Mouse (Mus musculus): Measurements from ENCODE around the gene Plce1. TPM values are rescaled to one million over a fixed set of nuclear protein-coding genes. Genes with fewer than 3 reads are reported as not detected.
"Not testable (repeated sequence)": the region's sequence is repeated elsewhere in the genome, so short reads cannot be mapped to it uniquely, and the experiment has no call there.

Gene Plce1
- total RNA-seq, 2 experiments from 2014 or later: not detected

DNA sequence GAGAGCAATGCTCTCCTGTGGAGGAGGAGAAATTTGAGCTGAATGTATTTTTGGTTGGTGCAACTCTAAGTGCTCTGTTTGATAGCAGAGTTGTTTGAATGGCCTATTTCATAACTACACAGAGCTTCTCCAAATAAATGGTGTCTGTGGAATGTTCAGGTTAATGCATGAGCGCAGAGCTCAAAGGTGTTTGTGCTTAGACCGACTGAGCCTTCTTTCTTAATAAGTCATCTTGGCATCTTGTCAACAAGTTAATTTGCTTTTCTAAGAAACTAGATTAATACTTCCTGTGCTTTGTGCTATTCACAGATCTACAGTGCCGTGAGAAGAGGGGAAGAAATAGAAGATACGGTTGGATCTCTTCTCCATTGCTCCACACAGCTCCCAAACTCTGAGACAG, 139.2 kb downstream of the Plce1 start:
- ATAC-seq (replicated peaks; ENCODE audit: low FRiP score, low TSS enrichment, poor library complexity, severe bottlenecking): no peak

DNA sequence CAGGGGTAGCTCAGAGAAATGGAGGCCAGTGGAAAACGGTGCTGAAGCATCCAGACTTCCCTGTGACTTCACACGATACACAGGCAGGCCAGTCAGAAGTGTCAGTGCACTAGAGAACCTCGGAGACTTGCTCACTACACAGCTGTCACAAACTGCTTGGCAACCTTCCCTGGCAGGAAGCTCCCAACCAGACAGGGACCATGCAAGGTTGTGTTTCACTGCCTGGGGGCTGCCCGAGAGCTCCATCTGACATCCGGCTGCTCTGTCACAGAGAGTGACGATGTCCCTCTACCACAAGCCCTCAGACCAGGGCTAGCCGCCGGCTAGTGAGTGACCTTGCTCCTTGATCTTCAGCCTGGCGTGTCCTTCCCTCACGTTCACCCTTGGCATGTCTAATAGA, 140.6 kb downstream of the Plce1 start:
- no peak for ATAC-seq (replicated peaks; ENCODE audit: low FRiP score, low TSS enrichment, poor library complexity, severe bottlenecking)

DNA sequence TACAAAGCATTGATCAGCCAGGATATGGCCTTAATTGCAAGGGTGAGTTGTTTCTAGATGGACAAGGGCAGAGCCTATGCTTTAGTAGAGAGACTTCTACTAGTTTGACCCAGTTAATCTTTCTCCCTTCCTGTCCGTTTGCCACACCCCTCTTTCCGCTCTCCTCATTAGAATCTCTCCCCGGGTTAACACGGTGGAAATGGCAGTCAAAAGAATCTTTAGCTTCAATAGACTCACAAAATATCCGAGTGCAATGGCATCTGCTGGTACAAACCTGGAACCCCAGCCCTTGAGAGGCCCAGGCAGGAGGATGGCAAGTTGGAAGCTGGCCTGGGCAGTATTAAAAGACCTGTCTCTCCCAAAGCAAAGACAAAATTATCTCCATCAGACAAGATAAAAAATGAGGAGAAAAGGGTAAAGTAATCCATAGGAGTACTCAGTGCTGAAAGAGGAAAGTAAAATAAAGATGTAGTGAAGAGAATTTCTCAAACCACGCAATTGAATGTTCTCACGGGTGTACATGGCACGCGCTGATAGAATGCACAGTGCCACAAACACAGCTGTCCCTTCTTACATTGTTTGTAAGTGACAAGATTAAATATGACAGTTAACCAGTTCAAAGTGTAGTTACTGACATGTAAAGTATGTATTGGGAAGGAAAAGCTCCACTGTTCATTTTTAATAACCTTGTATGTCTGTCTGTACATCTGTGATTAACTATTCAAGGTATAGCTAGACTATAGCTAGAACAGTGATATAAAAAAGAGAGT, 145.5 kb downstream of the Plce1 start:
- ATAC-seq (replicated peaks; ENCODE audit: low FRiP score, low TSS enrichment, poor library complexity, severe bottlenecking): no peak

DNA sequence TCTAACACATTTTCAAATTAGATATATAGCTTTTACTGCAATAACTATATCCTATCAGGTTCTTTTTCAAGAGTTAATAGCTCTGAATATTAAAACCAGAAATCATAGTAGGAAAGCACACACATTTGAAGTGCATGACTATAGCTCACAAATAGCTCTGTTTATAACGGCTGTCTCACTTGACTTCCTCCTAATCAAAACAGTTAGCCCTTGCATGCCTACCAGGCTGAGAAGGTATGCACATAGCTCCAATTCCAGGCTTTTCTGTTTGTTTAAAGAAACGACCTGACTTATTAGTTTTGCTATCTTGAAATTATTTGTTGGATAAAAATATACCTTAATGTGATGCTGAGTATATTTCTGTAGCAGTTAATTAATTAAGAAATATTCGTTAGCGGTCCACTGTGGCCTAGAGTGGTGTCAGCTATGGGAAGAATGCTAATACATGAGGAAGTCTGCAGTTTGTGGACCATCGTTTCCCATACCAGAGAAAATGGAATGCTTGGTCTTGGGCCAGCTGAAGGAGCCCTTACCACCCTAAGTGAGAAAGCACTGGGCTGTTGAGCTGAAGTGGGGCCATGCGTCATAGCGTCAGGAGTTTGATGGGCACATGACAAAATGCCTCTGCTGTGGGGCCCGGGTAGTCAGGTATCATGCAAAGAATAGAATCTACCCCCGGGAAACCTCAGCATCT, 146.3 kb downstream of the Plce1 start:
- no peak for ATAC-seq (replicated peaks; ENCODE audit: low FRiP score, low TSS enrichment, poor library complexity, severe bottlenecking)

DNA sequence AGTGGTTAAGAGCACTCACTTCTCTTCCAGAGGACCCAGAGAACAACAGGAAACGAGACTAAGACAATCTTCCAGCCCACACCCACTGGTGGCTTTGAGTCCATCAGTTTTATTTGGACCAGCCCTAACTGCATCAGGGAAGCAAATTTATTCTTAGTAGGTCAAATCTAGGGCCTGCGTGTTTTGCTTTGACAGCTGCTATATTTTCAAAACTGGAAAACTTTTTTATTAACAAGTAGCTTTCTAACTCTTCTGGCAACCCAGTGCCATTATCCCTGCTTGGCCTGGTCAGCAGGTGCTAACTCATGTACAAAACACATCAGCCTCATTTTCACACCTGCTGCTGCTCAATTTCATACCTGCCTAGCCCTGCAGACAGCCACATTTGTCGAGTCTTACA, 151.3 kb downstream of the Plce1 start:
- ATAC-seq (replicated peaks; ENCODE audit: low FRiP score, low TSS enrichment, poor library complexity, severe bottlenecking): no peak

DNA sequence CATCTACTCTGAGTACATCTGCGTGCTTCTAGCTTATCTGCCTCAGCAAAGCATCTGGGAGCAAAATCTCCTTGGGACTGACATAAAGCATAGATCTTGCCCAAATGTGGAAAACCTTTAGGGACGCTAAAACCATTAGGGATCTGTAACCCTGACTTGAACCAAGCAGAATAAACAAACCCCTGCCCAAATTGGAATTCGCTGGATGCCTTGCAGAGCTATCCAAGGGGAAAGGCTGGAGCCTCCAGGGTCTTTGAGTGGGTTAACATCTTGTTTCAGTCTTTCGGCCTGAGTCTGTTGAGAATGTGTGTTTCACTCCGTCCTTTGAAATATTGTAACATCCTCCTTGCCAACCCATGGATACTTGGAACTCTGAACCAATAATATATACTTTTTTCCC, 152.4 kb downstream of the Plce1 start:
- ATAC-seq (replicated peaks; ENCODE audit: low FRiP score, low TSS enrichment, poor library complexity, severe bottlenecking): no peak

DNA sequence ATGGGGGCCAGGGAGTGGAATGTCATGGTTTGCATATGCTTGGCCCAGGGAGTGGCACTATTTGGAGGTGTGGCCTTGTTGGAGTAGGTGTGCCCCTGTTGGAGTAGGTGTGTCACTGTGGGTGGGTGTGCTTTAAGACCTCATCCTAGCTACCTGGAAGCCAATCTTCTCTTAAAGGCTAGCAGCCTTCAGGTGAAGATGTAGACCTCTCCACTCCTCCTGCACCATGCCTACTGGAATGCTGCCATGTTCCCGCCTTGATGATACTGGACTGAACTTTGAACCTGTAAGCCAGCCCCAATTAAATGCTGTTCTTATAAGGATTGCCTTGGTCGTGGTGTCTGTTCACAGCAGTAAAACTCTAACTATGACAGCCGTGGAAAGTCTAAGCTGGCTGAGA, 158.1 kb downstream of the Plce1 start:
- no peak for ATAC-seq (replicated peaks; ENCODE audit: low FRiP score, low TSS enrichment, poor library complexity, severe bottlenecking)

DNA sequence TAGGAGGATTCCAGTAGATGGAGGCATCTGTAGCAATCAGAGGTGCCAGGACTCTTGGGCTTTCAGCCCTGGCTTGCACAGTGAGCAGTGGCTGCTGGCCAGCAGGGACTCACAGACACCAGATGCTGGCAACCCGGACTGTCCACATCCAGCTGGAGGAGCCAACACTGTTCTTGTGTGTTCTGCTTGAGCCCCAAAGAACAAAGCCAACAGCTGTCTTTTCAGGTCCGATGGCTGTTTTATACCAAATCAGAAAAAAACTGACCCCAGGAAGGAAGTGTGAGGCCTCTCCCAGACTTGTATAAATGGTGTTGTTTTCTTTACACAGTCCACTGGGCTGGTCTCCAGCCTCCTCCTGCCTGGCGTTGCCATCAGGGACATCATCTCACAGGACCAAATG, 158.9 kb downstream of the Plce1 start:
- ATAC-seq (replicated peaks; ENCODE audit: low FRiP score, low TSS enrichment, poor library complexity, severe bottlenecking): no peak

DNA sequence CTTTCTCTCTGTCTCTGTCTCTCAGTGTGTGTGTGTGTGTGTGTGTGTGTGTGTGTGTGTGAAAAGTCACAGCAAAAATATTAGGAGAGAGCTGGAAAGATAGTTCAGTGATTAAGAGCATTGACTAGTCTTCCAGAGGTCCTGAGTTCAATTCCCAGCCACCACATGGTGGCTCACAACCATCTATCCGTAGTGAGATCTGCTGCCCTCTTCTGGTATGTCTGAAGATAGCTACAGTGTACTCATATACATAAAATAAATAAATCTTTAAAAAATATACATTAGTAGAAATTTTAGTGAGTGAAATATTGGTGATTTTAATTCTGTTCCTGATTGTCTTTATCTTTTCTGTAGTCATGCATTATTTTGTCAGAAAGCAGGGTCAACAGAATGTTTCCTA, 161.6 kb downstream of the Plce1 start:
- ATAC-seq (replicated peaks; ENCODE audit: low FRiP score, low TSS enrichment, poor library complexity, severe bottlenecking): not testable (repeated sequence)

DNA sequence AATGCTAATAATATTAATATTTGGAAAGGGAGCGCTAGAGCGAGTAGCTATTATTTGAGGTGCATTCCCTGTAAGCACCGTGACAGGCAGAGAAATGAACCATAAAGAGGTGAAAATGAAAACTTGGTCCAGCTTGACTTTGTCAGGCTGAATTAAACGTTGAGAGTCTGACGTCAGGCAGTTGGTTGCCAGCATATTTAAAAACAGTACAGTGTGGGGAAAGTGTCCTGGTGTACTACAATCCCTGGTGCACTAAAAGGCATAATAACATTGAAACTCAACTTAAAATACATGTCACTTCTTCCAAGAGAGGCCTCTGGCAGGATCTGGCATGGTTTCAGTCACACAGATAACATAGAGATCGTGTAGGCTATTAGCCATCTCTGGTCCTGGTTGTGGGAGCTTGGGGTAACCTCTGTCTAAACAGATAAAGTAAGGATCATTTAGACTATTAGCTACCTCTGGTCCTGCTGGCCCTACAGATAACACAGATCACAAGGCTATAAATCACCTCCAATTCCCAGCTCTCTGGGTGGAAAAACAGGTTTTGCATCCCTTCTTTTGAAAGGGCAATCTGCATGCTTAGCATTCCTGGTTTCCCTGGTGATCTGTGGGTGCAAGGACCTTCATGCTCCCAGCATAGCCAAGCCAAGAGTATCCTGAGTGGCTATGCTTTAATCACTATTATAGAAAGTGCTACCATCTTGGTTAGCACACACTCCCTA, 164.1 kb downstream of the Plce1 start:
- no peak for ATAC-seq (replicated peaks; ENCODE audit: low FRiP score, low TSS enrichment, poor library complexity, severe bottlenecking)

DNA sequence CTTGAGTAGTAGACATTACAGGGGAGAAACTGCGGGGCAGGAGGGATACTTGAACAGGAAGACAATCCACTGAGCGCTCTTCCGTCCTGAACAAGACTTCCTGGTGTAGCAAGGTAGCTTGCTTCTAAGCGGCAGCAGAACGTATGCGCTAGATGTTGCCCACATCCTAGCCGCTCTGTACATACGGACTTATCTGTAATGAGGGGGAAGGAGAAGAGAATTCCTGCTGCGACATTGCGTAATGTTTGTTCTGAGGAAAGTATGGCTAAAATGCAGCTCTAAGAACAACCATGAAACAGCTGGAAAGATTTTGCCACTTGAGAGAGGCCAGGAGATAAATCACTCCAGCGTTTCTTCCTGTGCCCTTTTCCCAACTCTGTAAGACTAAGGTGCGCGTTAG, 177.1 kb downstream of the Plce1 start:
- no peak for ATAC-seq (replicated peaks; ENCODE audit: low FRiP score, low TSS enrichment, poor library complexity, severe bottlenecking)

DNA sequence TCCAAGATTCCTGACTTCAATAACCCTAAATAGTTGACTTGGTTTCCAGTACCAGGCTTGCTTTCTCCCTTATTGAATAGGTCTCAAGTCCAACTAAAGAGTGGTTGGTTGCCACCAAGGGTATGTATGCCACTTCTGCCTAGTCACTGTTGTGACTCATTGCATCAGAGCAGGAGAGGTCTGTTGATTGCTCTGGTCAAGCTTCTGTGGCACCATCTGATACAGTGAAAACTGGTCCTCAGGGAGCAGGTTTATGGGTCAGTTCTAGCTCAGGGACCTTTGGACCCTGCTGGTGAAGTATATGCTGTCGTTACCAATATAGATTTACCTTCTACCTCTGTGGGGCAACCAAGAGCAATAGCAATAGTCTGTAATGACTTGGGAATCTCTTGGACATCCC, 184.5 kb downstream of the Plce1 start:
- no peak for ATAC-seq (replicated peaks; ENCODE audit: low FRiP score, low TSS enrichment, poor library complexity, severe bottlenecking)

DNA sequence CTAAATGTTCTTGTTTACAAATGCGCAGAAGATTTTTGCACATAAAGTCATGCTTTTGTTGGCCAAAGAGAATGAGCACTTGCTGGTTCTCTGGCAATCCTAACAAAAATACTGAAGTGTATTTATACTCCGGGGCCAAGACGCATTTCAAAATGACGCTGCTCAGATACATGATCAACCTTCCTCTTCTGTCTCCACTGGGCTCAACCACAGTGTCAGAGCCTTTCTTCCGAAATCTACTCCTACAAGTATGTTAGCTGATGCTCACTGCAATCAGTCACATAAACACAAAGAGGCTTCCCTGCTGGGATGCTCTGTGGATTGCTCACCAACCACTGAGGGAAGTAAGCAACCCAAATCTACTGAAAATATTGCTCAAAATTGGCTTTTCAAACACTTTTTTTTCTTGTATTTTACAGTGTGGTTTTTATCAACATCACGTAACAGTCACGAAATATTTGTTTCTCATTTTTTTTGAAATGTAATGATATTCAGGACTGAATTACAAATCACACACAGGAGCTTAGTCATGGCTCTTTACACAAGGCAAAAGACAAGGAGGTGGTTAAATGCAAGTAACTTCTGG, 191.2 kb downstream of the Plce1 start:
- ATAC-seq (replicated peaks; ENCODE audit: low FRiP score, low TSS enrichment, poor library complexity, severe bottlenecking): no peak

DNA sequence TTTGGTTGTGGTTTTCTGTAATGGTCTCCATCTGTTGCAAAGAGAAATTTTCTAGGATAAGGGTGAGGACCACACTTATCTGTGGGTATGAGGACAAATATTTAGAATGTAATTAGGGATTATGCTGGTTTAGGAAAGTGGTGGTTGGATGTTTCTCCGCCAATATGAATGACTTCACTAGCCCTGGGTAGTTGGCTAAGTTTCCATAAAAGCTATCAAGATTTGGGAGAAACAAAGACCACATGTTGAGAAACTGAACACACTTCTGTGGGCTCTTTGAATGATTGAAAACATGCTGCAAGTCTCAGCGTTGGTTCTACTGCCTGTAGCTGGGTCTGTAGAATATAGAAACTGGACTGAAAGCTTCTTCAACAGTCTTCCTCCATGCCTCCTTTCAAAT, 193.0 kb downstream of the Plce1 start:
- no peak for ATAC-seq (replicated peaks; ENCODE audit: low FRiP score, low TSS enrichment, poor library complexity, severe bottlenecking)

DNA sequence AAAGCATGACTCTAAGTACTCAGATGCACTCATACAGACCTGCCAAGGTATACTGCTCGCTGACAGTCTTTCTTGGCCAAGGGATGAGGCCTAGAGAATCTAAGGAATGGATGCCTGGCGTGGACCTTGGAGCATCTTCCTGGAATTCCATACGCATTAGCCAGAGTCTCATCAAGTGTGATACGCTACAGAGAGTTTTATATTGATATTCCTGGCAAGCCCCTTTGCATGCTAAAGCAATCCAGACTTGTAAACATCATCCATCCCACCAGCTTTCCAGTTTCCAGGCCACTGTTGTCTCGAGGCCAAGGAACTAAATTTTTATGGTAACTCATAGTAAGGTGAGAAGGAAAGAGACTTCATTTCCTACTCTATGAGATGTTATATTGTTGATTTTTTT, 197.7 kb downstream of the Plce1 start:
- no peak for ATAC-seq (replicated peaks; ENCODE audit: low FRiP score, low TSS enrichment, poor library complexity, severe bottlenecking)

DNA sequence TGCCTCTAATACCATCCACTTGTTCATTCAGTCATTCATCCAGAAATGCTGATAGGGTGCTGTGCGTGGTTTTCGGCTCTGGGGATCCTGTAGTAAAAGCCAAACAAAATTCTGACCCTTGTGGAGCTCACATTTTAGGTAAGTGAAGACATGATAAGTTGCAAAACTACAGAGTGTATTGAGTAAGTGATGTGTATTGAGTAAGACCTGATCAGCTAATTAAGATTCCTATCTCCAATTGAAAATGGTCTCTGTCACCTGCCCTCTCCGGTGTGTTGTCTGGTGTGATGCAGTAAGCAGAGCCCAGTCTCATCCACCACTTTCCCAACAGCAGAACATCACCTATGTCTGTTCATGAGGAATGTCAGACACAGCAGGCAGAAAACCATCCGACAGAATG, 198.6 kb downstream of the Plce1 start:
- ATAC-seq (replicated peaks; ENCODE audit: low FRiP score, low TSS enrichment, poor library complexity, severe bottlenecking): no peak

DNA sequence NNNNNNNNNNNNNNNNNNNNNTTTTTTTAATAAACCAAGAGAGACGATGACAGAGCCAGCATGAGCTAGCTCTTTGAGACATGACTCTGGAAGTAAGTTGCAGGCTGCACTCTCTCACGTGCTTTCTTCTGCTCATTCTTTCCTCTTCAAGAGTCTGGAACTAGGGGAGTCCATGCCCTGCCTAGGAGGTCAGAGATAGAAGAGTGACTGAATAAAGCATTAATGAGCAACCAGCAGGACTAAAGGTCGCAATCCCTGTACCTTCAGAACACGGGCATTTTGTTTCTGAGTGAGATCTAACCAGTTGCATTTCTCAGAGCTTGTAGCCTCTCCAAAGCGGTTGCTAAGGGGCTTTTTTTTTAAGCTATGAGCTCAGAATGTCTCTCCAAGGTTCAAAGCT, 206.4 kb downstream of the Plce1 start:
- ATAC-seq (replicated peaks; ENCODE audit: low FRiP score, low TSS enrichment, poor library complexity, severe bottlenecking): no peak

DNA sequence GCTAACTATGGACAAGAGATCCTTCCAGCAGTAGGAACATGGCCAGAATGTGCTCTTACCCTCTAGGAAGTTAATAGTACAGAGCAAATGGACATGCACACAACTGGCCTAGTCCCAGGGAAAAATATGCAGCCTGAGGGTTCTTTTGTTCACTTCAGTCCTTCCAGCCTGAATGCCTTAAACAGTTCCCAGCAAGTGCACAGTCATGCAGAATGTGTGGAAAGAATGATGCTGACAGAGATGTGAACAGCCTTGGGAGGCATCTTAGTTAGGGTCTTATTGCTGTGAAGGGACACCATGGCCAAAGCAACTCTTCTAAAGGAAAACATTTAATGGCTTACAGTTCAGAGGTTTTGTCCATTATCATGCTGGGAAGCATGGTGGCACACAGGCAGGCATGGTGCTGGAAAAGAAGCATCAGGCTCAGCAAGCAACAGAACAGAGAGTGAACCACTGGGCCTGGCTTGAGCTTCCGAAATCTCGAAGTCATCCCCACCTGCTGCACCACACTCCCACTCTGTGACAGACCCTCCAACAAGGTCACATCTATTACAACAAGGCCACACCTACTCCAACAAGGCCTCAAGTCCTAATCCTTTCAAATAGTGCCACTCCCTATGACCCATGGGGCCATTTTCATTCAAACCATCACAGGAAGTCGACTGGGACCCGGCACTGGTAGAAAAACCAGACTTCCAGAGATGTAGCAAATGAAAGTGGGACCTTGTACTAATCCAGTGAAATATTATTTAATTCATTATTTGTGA, 208.0 kb downstream of the Plce1 start:
- no peak for ATAC-seq (replicated peaks; ENCODE audit: low FRiP score, low TSS enrichment, poor library complexity, severe bottlenecking)

DNA sequence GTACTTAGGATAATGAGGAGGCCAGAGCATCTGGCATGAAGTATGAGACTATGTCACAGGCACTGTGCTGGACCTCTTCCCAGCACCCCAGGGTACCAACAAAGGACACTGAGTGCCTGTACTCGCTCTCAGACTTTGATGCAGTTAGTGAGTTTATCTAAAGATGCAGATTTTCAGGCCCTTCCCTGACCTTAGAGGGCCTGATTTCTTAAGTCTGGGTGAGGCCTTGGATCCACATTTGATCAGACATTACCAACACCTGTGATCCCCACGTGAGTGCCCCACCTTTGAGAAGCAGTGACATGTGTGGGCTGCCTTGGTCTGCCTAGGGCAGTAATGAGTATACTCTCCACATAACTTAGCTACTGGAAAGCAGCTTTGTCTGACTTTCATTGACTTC, 209.4 kb downstream of the Plce1 start:
- no peak for ATAC-seq (replicated peaks; ENCODE audit: low FRiP score, low TSS enrichment, poor library complexity, severe bottlenecking)

DNA sequence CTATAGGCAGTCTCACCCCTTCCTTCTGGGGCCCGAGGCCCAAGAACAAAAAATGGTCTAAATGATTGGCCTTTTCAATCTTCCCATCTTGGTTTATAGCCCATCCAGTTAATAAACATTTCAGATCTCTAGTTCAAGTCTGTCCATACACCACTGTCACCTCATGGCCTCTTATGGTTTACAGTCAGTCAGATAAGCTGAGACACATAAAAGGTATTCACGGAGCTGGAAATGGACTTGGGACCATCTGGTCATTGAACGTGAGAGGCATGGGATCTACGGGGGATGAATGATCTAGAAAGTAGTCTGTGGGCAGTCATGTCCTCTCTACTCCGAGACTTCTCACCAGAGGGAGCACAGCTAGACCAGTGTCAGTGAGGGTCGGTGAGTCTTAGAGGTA, 210.6 kb downstream of the Plce1 start:
- no peak for ATAC-seq (replicated peaks; ENCODE audit: low FRiP score, low TSS enrichment, poor library complexity, severe bottlenecking)
